Mouse (Mus musculus): ENCODE data around the gene Pidd1.

- peak; percentile 53 for TF ChIP-seq POLR2A (IDR thresholded peaks at IDR 0.05; ENCODE audit: insufficient read depth, low read length)
- peak; percentile 2 for TF ChIP-seq CTCF (IDR thresholded peaks at IDR 0.05; ENCODE audit: low read depth, low read length)
These were observed 37.9 kb upstream of the Pidd1 start for GRCm38 (mm10) chr7:141481498-141482401.
